Mouse (Mus musculus) right cerebral cortex, adult 18-20 months (tissue): ENCODE data around the gene Smarcd3.

Experiments
- DNase-seq: peaks from one replicate; pipeline ENCODE4 v3.0.0; 2022; ENCODE audit warnings: mixed read lengths

Gene Smarcd3

DNA sequence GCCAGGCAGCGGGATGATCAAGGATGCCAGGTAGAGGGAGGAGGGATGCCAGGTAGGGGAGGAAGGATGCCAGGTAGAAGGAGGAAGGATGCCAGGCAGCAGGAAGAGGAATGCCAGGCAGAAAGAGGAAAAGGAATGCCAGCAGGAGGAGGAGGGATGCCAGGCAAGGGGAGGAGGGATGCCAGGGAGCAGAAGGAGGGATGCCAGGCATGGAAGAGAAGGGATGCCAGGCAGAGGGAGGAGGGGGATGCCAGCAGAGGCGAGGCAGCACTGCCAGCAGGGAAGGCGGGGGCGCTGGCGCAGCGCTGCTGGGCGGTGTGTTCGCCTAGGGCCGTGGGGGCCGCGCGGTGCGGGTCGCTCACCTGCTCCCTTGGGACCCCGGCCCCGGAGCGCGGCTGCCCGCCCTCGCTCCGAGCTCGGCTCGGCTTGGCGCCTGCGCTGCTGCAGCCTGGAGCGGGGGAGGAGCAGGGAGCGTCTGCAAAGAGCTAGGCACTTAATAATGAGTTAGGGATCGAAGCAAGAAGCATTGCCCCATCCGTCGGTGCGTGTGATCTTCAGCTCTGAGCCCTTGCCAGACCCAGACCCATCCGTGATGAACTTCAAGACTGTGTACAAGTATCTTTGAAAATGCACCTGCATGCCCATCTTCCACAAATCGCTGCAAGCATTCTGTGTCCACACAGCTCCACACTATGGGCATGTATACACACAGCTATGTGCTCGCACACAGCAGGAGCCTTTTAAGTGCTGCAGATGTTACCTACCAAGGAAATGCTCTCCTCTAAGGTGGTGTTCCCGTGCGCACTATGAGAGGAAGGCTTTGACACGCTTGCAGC lies at the start of gene Smarcd3:
Gene Smarcd3, minus strand, starts transcription at position 426 of the 836 bp plus-strand sequence.
- peak; percentile 85 for DNase-seq

DNA sequence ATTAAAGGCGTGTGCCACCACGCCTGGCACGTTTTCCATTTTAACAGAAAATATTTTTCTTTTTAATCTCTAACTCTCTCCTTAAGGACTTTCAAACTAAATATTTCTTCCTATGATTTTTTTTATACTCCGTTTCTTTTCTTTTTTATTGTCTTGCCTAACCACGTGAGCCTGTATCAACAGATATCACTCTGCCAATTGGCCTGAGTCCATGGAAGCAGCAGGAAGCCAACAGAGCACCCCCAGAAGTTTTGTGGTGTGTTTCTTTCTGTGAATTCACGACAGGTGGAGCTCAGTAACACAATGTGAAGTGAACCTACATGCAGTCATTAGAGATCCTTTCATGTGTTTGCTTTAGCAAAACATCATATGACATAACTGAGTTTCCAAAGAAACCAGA lies 37.2 kb upstream of the Smarcd3 start:
- DNase-seq, result no peak

DNA sequence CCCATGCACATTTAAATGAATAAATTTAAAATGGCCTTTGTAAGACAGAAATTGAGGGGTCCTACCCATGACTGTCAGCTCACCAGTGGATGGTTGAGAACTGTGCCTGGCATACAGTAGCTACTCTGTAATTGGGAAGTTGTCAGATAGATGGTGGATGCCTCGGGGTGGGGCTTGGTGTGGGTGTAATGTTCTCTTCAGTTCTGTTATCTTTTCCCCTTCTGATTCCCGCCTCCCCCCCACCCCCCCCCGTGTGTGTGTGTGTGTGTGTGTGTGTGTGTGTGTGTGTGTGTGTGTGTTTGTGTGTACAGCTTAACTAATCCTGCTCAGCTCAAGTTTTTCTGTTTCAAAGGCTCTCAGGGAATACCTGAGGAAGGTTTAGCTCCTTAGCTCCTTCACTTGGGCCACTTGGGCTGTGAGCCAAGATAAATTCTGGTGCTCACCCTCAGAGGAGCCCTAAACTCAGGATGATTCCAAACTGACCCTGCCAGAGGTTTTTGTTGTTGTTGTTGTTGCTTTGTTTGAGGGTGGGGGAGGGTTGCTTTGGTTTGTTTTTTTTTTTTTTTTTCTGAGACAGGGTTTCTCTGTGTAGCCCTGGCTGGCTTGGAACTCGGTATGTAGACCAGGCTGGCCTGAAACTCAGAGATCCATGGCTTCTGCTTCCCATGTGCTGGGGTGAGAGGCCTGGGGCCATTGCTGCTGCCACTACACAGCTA lies 35.7 kb upstream of the Smarcd3 start:
- no peak for DNase-seq

DNA sequence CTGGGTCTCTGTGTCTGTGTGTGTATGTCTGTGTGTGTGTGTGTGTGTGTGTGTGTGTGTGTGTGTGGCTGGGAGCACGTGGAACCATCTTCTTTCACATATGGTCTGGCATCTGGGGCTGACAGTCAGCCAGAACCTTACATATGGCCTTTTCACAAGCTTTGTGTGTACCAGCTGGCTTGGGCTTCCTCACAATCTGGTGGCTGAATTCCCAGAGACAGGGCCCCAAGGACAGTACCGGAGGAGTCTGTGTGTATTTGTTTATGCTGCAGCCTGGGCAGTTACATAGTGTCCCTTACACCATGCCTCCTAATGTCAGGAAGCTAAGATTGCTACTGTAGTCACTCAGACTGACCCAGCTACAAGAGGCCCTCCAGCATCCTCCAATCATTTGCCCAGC lies 32.9 kb upstream of the Smarcd3 start:
- peak; percentile 31 for DNase-seq

DNA sequence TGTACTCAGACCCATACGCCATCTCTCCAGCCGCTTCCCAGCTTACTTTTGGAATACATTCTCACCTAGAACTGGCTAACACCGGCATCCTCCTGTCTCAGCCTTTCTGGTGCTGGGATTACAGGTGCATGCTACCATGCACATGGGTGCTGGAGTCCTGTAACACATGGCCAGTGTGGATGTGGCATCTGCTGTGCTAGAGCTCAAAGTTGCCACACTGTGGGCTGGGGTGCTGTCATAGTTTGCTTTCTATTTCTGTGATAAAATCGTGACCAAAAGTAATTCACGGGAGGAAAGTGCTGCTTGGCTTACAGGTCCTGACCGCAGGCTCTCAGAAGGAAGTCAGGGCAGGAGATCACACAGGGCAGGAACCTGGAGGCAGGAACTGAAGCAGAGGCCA lies 30.3 kb upstream of the Smarcd3 start:
- no peak for DNase-seq

DNA sequence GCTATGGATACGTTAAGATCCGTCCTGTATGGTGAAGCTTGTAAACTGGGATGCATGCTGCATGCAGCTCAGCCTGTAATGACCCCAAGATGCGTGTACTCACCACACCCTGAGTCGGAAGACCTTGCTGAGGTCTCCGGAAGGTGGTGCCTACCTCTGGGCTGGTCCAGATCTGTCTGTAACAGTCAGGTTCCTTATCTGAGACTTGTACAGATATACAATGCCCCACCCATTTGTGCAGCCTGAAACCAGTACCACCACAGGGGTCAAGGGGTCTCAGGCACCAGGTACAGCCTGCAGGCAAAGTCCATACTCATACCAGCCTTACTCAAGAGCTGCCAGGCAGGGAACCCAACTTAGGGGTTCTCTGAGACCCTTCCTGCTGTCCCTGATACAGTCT lies 28.6 kb upstream of the Smarcd3 start:
- DNase-seq, result no peak

DNA sequence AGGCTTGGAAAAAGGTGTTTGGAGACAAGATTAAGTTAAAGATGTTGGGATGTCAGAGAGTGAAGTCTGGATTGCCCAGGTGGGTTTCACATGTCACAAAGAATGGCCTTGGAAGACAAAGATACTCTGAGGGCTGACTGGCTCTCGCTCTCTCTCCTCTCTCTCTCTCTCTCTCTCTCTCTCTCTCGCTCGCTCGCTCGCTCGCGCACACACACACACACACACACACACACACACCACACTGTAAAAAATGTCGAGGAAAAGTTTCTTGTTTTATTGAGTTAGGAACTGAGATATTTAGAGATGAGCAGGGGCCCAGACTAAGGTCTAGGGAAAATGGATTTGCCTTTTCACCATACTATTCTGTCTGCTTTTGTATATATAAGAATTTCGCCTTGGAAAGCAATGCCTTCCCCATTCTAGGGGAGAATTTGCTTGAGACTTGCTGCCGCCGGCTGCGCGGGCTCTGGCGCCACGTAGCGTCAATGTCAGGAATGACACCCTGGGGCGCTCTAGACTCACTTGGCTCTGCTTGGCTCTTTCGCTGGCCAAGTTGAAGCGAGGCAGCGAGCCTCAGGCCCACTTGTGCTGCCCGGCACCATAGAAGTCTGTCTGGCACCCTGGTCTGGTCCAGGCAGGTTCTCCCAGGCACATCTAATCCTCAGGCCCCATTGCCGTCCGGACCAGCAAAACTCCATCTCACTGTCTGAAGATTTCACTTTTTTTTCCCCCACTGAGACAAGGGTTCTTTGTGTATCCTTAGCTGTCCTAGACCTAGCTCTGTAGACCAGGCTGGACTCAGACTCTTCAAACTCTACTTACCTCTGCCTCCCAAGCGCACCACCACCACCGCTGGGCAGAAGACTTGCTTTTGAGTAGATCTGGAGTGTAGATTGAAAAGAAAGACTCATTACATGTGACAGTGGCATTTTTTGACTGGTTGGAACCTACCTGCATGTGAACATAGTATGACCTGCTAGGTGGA lies 27.8 kb upstream of the Smarcd3 start:
- peak; percentile 88 for DNase-seq

DNA sequence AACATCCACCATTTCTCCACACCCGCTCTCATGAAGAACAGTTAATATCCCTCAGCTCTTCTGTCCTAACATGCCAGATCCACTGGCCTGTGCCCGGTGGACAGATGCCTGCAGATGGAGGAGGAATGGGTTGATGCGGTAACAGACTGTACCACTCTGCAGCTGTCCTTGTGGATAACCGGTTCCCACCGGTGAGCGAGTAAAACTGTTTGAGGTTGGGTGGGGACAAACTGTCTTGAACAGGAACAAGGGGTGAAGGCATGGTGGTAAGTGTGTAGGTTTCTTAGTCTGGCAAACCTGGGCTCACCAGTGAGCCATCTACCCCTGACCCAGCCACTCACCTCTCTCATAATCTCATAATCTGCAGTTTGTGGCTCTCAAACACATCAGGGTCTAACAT lies 27.1 kb upstream of the Smarcd3 start:
- DNase-seq, result no peak

DNA sequence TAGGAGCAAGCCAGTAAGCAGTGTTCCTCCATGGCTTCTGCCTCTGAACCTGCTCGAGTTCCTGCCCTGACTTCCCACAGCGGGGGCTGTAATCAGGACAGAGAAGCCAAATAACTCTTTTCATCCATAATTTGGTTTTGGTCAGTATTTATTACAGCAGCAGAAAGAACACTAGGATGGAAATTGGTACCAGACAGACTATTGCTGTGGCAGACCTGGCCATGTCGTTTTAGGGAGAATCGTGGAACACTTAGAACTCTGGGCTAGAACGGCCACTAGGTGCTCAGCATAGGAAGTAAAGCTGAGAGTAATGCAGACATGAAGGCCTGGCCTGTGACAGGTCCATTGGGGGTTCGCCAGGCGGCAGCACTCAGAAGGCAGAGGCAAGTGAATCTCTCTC lies 25.5 kb upstream of the Smarcd3 start:
- DNase-seq, result no peak

DNA sequence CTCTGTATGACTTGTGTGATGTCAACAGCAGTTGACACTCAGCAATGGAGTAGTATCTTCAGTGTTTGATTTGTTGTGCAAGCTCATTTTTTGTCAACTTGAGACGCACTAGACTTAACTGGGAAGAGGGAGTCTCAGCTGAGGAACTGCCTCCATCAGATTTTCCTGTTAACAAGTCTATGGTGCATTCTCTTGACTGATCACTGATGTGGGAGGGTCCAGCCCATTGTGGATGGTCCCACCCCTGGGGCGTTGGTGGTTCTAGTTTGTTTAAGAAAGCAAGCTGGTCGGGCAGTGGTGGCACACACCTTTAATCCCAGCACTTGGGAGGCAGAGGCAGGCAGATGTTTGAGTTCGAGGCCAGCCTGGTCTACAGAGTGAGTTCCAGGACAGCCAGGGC lies 25.0 kb upstream of the Smarcd3 start:
- DNase-seq, result no peak

DNA sequence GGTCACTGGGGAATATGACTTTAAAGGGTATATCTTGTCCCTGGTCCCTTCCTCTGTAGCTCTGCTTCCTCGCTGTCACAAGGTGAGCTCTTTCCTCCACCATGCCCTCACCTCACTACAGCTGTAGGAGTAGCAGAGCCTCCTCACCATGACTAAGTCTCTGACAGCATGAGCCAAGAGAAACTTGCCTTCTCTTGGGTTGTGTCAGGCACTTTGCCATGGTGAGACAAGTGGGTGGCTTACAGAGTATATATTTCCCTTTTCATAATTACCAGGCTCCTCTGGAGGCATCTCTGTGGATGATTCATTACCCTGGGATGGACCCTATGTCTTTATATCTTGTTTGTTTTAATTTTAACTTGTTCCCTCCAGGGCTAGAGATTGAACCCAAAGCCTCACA lies 21.2 kb upstream of the Smarcd3 start:
- peak; percentile 54 for DNase-seq

DNA sequence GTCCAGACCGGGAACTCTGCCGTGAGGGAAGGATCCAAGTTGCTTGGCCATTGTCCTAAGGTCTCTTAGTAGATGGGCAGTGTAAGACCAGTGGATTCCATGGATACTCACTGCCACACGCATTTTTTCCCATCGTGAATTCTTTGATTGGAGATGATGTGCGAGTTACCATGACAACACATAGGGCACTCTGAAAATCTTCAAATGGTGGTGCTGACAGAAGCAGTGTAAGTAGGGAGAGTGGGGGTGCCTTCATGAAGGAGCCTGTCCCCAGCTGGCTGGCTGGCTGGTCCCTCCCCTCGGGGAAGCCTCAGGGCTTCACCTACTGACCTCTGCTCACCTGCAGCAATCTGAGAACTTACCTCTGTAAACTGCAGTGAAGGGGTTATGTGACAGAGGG lies 14.9 kb upstream of the Smarcd3 start:
- no peak for DNase-seq

DNA sequence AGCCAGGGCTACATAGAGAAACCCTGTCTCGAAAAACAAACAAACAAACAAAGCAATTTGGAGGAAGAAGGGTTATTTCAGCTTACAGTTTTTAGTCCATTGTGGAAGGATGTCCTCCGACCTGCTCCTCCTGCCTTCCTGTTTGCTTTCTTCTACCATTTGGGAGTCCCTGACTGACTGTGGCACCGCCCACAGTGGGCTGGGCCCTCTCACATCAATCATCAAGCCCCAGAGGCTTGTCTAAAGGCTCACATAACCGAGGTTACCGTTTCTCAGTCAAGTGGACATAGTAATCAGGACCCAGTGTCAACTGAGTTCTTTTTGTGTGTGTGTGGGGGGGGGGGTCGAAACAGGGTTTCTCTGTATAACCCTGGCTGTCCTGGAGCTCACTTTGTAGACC lies 13.9 kb upstream of the Smarcd3 start:
- DNase-seq, result no peak

DNA sequence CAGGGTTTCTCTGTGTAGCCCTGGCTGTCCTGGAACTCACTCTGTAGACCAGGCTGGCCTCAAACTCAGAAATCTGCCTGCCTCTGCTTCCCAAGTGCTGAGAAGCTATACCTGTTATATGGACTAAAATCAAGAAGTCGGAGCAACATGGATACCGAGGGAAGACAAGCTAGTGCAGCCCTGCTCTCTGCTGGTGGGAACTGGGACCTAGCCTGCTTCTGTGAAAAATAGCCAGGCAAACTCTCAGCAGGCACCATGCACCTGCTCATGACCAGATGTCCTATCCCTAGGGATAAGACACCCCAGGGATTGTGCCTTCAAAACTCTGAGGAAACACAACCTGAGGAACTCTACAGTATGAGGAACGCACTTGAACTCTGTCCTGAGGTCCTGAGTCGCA lies 12.8 kb upstream of the Smarcd3 start:
- DNase-seq, result no peak

DNA sequence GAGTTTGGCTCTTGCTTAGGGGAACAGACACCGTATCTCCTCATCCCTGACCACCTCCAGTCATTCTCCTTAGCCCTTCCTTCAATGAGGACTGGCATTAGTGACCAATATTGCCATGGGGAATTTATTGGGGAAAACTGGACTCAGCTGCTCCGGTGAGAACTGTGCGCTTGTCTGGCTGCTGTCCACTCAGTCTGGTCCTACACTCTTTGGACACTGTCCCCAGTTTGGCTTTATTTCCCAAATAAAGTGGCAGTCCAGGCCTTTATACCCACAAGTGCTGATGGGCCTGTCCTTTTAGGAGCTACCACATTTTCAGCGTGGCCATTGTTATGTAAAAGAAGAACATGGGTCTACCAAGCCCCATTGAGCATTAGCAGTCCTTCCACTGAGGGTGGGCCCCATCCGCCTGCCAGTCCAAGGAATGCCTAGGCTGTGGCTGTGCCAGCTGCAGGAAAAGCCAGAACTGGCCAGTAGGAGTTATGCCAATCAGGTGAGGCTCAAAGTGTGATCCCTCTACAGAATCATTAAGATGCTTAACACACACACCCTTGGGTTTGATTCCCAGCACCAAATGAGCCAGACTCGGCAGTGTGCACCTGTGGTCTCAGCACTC lies 11.4 kb upstream of the Smarcd3 start:
- no peak for DNase-seq

DNA sequence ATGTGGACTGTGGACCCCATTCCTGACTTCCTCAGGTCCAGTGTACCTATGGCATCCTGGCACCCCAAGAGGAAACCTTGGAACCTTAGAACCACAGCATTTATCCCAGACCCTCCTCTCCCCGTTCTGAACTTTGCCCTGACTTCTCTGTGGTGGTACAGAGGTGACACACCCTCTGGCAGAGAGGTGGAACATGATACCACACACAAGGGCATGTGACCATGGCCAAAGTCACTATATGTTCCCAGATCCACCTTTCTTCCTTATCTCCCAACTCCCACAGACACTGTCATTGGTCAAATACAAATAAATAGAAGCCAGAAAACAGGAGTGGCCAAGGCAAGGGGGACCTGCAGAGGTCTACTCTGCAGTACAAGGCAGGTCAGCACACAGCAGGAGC lies 10.9 kb upstream of the Smarcd3 start:
- no peak for DNase-seq

DNA sequence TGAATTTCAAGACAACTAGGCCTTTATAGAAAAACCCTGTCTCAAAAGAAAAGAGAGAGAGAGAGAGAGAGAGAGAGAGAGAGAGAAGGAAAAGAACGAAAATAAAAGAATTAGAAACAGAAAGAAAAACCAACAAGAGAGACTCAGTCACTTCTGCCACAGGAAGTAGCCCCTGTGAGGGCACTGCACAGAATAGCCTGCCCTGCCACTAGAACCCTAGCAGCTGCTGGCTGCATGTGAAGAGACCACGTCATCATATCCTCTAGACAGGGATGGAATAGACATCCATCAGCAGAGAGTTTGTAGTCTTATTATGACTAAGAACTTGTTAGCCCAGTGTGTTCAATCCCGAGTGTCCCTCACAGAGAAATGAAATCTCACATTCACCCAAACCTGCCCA lies 5.5 kb upstream of the Smarcd3 start:
- DNase-seq, result no peak

DNA sequence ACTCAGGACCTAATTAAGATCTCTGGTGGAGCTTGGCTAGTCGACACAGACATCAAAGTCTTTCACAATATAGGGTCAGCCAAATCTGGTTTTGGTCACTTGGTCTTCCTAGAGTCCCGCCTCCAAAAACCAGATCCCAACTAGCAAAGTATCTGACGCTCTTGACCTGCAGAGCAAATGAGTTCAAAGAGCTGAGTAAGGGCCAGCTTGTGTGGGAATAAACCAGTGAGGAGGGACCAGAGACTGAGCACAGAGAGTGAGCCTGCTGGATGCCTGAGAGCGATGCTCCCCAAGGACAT lies 560 bp upstream of the Smarcd3 start:
- DNase-seq, result no peak

DNA sequence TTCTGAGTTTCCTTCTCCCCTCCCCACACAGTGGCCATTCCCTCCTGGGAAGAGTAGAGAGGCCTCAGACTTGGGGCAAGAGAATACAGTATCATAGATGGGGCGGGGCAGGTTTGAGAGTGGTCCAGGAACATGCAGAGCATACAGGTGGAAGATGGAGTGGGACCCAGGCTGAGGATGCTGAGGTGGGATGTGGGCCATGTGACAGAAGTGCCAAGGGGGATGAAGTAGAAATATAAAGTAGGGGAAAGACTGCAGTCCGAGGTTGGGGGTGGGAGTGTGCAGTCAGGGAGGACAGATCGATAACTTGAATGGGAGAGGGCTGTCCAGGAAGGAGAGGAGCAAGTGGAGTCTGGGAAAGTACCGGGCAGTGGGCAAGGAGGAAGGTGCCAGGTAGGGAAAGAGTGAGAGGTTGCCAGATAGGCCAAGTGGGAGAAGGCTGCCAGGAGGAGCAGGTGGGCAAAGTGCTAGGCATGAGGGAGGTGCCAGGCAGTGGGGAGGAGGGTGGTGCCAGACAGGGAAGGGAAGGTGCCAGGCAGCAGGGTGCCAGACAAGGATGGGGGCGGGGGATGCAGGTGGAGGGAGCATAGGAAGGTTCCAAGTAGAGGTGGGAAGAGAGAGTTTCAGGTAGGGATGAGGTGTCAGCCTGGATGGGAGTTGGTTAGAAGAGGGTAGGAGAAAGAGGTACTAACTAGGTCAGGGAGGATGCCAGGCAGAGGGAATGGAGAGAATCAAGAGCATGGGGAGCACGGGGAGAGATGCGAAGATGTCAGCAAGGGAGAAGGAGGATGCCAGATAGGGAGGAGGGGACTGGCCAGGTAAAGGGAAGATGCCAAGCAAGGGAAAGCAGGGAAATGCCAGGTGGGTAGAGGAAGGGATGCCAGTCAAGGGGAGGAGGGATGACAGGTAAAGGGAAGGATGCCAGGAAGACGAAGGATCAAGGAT lies 898 bp downstream of the Smarcd3 start:
- peak; percentile 40 for DNase-seq

DNA sequence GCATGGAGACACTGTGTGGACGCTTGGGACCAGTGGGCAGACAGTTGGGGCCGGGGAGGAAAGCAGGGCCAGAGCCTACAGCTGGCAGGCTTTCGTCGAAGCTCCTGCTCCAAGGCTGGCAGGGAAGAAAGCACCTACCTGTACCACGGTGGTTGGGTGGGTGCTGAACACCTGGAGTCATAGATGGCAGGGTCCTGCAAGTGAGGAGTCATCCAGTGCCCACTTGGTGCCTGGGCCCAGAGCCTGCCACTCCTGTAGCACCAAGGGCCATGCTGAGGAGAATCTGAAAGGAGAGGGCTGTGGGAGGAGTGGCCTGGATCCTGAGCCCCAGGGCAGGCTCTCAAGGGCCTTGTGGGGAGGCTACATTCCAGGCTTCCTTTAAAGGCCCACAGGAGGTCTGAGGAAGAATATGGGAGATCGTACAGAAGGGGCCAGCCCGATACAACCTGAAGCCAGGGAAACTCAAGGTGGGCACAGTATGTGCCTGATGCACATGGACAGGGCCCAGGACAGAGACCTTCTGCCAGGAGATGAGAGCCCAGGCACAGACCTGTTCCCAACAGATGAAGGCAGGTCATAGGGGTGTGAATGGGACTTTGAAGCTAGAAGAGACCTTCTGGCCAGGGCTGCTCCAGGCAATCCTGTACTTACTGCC lies 1.7 kb downstream of the Smarcd3 start:
- DNase-seq, result no peak

DNA sequence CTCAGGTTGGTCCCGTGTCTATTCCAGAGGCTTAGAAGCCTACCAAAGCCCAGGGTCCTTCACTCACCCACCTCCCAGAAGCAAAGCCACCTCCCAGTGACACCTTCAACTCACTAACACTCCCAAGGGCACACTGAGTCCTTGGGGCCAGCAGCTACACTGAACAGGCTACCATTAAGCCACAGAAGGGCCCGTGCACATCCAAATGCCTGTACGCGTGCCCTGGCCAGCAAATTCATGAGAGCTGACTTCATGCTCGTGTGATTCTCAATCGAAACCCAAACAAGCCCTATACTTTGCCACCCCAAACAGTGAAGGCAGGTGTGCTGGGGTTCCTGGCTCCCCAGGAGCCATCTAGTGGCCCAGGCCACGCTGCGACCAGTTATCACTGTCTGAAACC lies 3.6 kb downstream of the Smarcd3 start:
- DNase-seq, result no peak
